Mouse (Mus musculus) stomach, postnatal 0 days (tissue): ENCODE measurements around the gene Nsun2.

Experiments
- CTCF ChIP-seq: IDR thresholded peaks from 2 replicates; pipeline ENCODE4 v1.5.1; 2016; ENCODE audit warnings: antibody characterized with exemption, low read depth, mild to moderate bottlenecking, moderate library complexity
- EP300 ChIP-seq: optimal IDR thresholded peaks from 2 replicates; pipeline ENCODE3; 2016; ENCODE audit warnings: antibody characterized with exemption

GRCm38 (mm10) chr13:69594577-69595256 is 61.2 kb downstream of the Nsun2 start:
- TF ChIP-seq EP300 = no peak
- TF ChIP-seq CTCF = no peak
